Mouse (Mus musculus) bone marrow macrophage, adult 2 months (primary cell): ENCODE measurements around the gene Ston1. TPM values are rescaled to one million over a fixed set of nuclear protein-coding genes. Genes with fewer than 3 reads are reported as not detected.

Experiments
- H3K27ac ChIP-seq: 2 replicates; pipeline ENCODE4 v1.5.1; 2012; ENCODE audit warnings: low read depth, low read length; ENCODE audit not compliant: insufficient read depth
- H3K4me1 ChIP-seq: 2 replicates; pipeline ENCODE4 v1.6.1; 2012; ENCODE audit warnings: low read length; ENCODE audit not compliant: control insufficient read depth, insufficient read depth
- H3K4me3 ChIP-seq: 2 replicates; pipeline ENCODE4 v1.5.1; 2012; ENCODE audit warnings: mild to moderate bottlenecking, low read length, moderate library complexity; ENCODE audit not compliant: insufficient read depth
- CTCF ChIP-seq: IDR thresholded peaks from 2 replicates; pipeline ENCODE4 v1.5.1; 2012; ENCODE audit warnings: low read depth, mild to moderate bottlenecking, low read length, moderate library complexity
- POLR2A ChIP-seq: IDR thresholded peaks from 2 replicates; pipeline ENCODE4 v1.6.1; 2012; ENCODE audit warnings: mild to moderate bottlenecking, low read depth, low read length, borderline replicate concordance
- polyA plus RNA-seq: library from polyadenylated mRNA; stranded (reverse); fragments of >200 nt; gene quantifications from 2 replicates; pipeline ENCODE4 v1.2.4, GENCODE M21; 2012; ENCODE audit not compliant: missing spikeins, insufficient read depth, insufficient read length

The Ston1 gene
- 0.55 TPM in 2 replicates for polyA plus RNA-seq

GRCm38 (mm10) chr17:88597222-88598055 is at the start of gene Ston1:
Ston1 (plus strand) TSS chr17:88597684.
- Histone ChIP-seq H3K4me3 (peak within 1 kb of the TSS; percentile 60), H3K4me1 (peaks cover 2% of the 10 kb centered on the region; the same call in 1 of the 2 replicates), H3K27ac (no peak within 1 kb of the TSS)
- TF ChIP-seq POLR2A = no peak
- peak; percentile 38 for TF ChIP-seq CTCF

GRCm38 (mm10) chr17:88549411-88550191 is 47.9 kb upstream of the Ston1 start:
- Histone ChIP-seq H3K27ac (peak overlapping the region; percentile 43), H3K4me3 (no peak overlapping the region), H3K4me1 (peaks cover 63% of the 10 kb centered on the region)
- TF ChIP-seq CTCF (no peak), POLR2A (no peak)

GRCm38 (mm10) chr17:88550351-88550750 is 47.1 kb upstream of the Ston1 start:
- TF ChIP-seq CTCF (no peak), POLR2A (no peak)
- H3K4me1 ChIP-seq = peaks cover 56% of the 10 kb centered on the region
- H3K27ac ChIP-seq = peak overlapping the region; percentile 100
- no peak overlapping the region for H3K4me3 ChIP-seq

GRCm38 (mm10) chr17:88550981-88551940 is 46.2 kb upstream of the Ston1 start:
- Histone ChIP-seq H3K27ac (peak overlapping the region; percentile 100), H3K4me1 (peaks cover 50% of the 10 kb centered on the region), H3K4me3 (peak overlapping the region; percentile 48)
- no peak; the same call in 1 of the 2 replicates for TF ChIP-seq CTCF
- no peak for TF ChIP-seq POLR2A

- TF ChIP-seq CTCF = no peak
- no peak for TF ChIP-seq POLR2A
- Histone ChIP-seq H3K4me1 (peaks cover 54% of the 10 kb centered on the region), H3K27ac (peak overlapping the region; percentile 99), H3K4me3 (no peak overlapping the region)
Measured at GRCm38 (mm10) chr17:88552556-88552955, 44.9 kb upstream of the Ston1 start.

GRCm38 (mm10) chr17:88553001-88553449 is 44.5 kb upstream of the Ston1 start:
- Histone ChIP-seq H3K4me3 (no peak overlapping the region), H3K27ac (peak overlapping the region; percentile 99), H3K4me1 (peaks cover 54% of the 10 kb centered on the region)
- TF ChIP-seq POLR2A (no peak), CTCF (no peak)

GRCm38 (mm10) chr17:88553473-88554087 is 43.9 kb upstream of the Ston1 start:
- Histone ChIP-seq H3K27ac (peak overlapping the region; percentile 99), H3K4me1 (peaks cover 54% of the 10 kb centered on the region), H3K4me3 (no peak overlapping the region)
- no peak for TF ChIP-seq CTCF
- TF ChIP-seq POLR2A = no peak

GRCm38 (mm10) chr17:88556176-88556575 is 41.3 kb upstream of the Ston1 start:
- no peak overlapping the region for H3K27ac ChIP-seq
- H3K4me3 ChIP-seq = no peak overlapping the region
- no peak for TF ChIP-seq CTCF
- no peak for TF ChIP-seq POLR2A
- peaks cover 37% of the 10 kb centered on the region for H3K4me1 ChIP-seq
